Mouse (Mus musculus): ENCODE data around the gene Pdik1l. TPM values are rescaled to one million over a fixed set of nuclear protein-coding genes. Genes with fewer than 3 reads are reported as not detected.

The Pdik1l gene
- total and polyA plus RNA-seq, 3 experiments = 1.00 to 7.6 (median 5.3) TPM

DNA sequence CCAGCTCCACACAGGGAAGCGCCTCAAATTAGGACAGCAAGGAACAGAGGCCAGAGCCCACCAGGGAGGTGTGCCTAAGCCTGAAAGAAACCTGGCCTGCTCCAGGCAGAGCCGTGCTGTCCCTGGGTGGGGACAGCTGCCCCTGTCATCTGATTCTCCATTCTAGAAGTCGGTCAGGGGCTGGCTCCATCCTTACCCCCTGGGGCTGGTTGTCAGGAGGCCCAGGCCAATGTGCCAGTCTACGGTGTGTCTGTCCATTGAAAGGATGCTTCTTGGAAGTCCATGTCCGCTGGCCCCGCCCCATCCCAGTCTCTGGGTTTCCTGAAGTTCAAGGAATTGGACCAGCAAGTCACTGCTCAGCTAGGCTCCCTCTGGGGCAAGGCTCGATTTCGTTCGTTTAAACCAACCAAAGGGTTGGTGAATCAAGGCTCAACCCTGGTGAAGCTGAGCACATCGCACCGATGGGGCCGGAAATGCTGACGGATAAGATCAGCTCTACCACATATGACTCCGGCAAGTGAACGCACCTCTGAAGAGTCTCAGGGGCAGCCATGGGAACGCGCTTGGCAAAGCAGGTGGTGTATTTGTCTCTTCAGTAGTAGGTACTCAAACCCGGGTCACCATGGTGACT lies 5.5 kb upstream of the Pdik1l start:
- Histone ChIP-seq H3K4me3 (peak overlapping the region; percentile 18; the same call in 1 of the 2 replicates), H3K27me3 (ENCODE audit: control insufficient read depth, insufficient read depth, low read length) (no peaks in the 10 kb centered on the region), H3K4me1 (ENCODE audit: control insufficient read depth, insufficient read depth, low read length) (peaks cover 3% of the 10 kb centered on the region), H3K9ac (ENCODE audit: low read depth, low read length) (no peak overlapping the region; the same call in 1 of the 2 replicates), H3K79me2 (replicated peaks; ENCODE audit: control insufficient read depth, insufficient read depth, low read length) (no peaks in the 10 kb centered on the region), H3K27ac (peak overlapping the region; percentile 59), H3K36me3 (ENCODE audit: control insufficient read depth, insufficient read depth, low read length) (no peaks in the 10 kb centered on the region)
- 42% methylated on average over 18 of the region's 18 CpGs for WGBS
- DNase-seq = no peak
- TF ChIP-seq EP300 (IDR thresholded peaks at IDR 0.05; ENCODE audit: insufficient read depth, low read depth, low read length) (no peak), CTCF (IDR thresholded peaks at IDR 0.05) (no peak), POLR2A (IDR thresholded peaks at IDR 0.05; ENCODE audit: insufficient read depth, low read depth, low read length) (no peak)
- intact Hi-C loops (cut with DNase I) = loop anchor here (2.0 kb wide), 1 partner anchor 64 kb away; no protein-coding TSS in a partner anchor

DNA sequence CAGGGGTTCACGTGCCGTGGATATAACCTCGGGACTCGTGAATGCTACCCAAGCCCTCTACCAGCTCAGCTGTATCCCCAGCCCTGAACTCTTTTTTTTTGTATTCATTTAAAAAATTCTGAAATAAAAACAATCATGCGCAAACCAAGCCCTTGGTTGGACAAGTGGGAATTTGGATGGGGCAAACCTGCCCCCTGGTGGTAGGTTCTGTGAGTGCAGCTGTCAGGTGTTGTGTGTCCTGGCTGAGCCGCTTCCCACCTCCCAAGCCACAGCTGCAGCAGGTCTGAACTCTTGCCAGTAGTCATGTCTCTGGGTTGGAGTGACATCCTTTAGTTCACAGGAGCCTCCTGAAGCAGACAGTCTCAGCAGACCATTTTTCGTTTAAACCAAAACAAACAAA lies 4.4 kb upstream of the Pdik1l start:
- 18% methylated on average over 7 of the region's 7 CpGs for WGBS

DNA sequence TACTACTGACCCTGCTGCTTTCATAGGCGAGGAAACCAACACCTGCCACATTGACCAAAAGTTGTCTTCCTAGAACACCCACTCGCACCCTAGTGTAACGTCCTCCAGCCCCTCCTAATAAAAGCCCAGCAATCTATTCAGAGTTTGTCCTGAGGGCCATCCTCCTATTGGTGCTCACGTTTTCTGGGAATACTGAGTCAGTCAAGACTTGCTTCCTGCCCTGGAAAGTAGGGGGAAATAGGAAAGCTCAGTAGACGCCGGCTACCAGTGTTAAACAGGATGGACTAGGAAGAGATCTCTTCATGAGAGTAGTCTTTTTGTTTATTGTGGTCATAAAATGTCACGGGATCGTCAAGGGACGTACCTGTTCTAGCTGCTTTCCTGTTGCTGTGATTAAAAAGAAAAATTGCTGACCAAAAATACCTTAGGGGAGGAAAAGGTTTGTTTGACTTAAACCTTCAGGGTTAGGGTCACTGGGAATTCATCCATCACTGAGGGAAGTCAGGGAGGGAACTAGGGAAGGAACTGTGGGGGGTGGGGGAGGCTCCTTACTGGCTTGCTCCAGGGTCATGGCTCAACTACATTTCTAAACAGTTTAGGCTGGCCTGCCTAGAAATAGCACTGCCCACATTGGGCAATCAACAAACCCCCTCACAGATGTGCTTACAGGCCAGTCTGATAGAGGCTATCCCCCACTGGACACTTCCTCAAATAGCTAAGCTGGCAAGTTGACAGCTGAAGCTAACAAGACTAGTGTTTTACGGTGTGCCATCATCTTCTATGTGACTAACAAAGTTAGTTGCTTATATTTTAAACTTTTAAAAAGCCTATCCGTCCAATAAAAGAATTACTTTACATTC lies 932 bp upstream of the Pdik1l start:
- H3K36me3 ChIP-seq (ENCODE audit: control insufficient read depth, insufficient read depth, low read length) = no peaks in the 10 kb centered on the region

More for the DNA sequence above, 4.4 kb upstream of the Pdik1l start:
- no peaks in the 10 kb centered on the region for H3K79me2 ChIP-seq (replicated peaks; ENCODE audit: control insufficient read depth, insufficient read depth, low read length)
- H3K4me3 ChIP-seq = no peak overlapping the region
- H3K27ac ChIP-seq = no peak overlapping the region; the same call in 1 of the 2 replicates
- peak; percentile 93 for TF ChIP-seq CTCF (IDR thresholded peaks at IDR 0.05)
- TF ChIP-seq EP300 (IDR thresholded peaks at IDR 0.05; ENCODE audit: insufficient read depth, low read depth, low read length) = peak; percentile 92
- TF ChIP-seq POLR2A (IDR thresholded peaks at IDR 0.05; ENCODE audit: insufficient read depth, low read depth, low read length) = 0 out of 2 replicates have a peak, but pooled peaks have one; percentile 17
- intact Hi-C loops (cut with DNase I) = loop anchor here (1.0 to 2.0 kb wide), 2 partner anchors 43 to 65 kb away; no protein-coding TSS in a partner anchor
- DNase-seq = peak; percentile 67 to 83
- H3K4me1 ChIP-seq (ENCODE audit: control insufficient read depth, insufficient read depth, low read length) = peaks cover 3% of the 10 kb centered on the region
- H3K36me3 ChIP-seq (ENCODE audit: control insufficient read depth, insufficient read depth, low read length) = no peaks in the 10 kb centered on the region
- H3K9ac ChIP-seq (ENCODE audit: low read depth, low read length) = no peak overlapping the region
- no peaks in the 10 kb centered on the region for H3K27me3 ChIP-seq (ENCODE audit: control insufficient read depth, insufficient read depth, low read length)

DNA sequence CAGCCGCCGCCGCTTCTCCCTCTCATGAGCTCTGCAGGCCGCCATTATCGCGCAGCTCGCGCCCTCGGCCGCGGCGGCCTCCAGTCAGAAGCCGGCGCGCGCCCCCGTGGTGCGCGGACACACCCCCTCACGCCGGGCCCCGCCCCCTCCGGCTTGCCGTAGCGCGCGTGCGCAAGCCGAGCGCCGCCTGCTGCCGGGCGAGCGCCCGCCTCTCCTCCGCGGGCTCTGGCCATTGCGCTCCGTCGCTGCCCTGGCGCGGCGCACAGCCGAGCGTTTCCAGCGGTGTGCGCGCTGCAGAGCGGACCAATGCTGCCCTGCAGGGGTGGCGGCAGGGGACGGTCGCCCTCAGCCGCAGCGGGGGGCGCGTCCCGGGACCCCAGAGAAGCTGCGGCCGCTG lies 529 bp downstream of the Pdik1l start:
- Histone ChIP-seq H3K4me1 (ENCODE audit: control insufficient read depth, insufficient read depth, low read length) (peaks cover 4% of the 10 kb centered on the region), H3K27ac (peak overlapping the region; percentile 94), H3K27me3 (ENCODE audit: control insufficient read depth, insufficient read depth, low read length) (no peaks in the 10 kb centered on the region), H3K36me3 (ENCODE audit: control insufficient read depth, insufficient read depth, low read length) (no peaks in the 10 kb centered on the region), H3K4me3 (peak overlapping the region; percentile 94), H3K79me2 (replicated peaks; ENCODE audit: control insufficient read depth, insufficient read depth, low read length) (no peaks in the 10 kb centered on the region), H3K9ac (ENCODE audit: low read depth, low read length) (peak overlapping the region; percentile 94)
- TF ChIP-seq POLR2A (IDR thresholded peaks at IDR 0.05; ENCODE audit: insufficient read depth, low read depth, low read length) (peak; percentile 76), EP300 (IDR thresholded peaks at IDR 0.05; ENCODE audit: insufficient read depth, low read depth, low read length) (0 out of 2 replicates have a peak, but pooled peaks have one; percentile 51), CTCF (IDR thresholded peaks at IDR 0.05) (peak; percentile 64)
- intact Hi-C loops (cut with DNase I) = loop anchor here (1.0 to 10.0 kb wide), 4 partner anchors 18 to 638 kb away; partner anchors contain the start of genes Cep85 and Rsrp1
- peak; percentile 97 to 100 for DNase-seq
- under 1% methylated on average over 59 of the region's 59 CpGs for WGBS

More for the DNA sequence above, 932 bp upstream of the Pdik1l start:
- Histone ChIP-seq H3K4me3 (no peak overlapping the region; the same call in 1 of the 2 replicates), H3K27me3 (ENCODE audit: control insufficient read depth, insufficient read depth, low read length) (no peaks in the 10 kb centered on the region), H3K9ac (ENCODE audit: low read depth, low read length) (peak overlapping the region; percentile 35), H3K27ac (peak overlapping the region; percentile 94), H3K4me1 (ENCODE audit: control insufficient read depth, insufficient read depth, low read length) (peaks cover 4% of the 10 kb centered on the region), H3K79me2 (replicated peaks; ENCODE audit: control insufficient read depth, insufficient read depth, low read length) (no peaks in the 10 kb centered on the region)
- TF ChIP-seq CTCF (IDR thresholded peaks at IDR 0.05) (no peak), EP300 (IDR thresholded peaks at IDR 0.05; ENCODE audit: insufficient read depth, low read depth, low read length) (no peak), POLR2A (IDR thresholded peaks at IDR 0.05; ENCODE audit: insufficient read depth, low read depth, low read length) (no peak)
- 34% methylated on average over 11 of the region's 11 CpGs for WGBS
- no peak for DNase-seq
- intact Hi-C loops (cut with DNase I) = loop anchor here (10.0 kb wide), 1 partner anchor 636 kb away; the partner anchor contains the start of gene Rsrp1

DNA sequence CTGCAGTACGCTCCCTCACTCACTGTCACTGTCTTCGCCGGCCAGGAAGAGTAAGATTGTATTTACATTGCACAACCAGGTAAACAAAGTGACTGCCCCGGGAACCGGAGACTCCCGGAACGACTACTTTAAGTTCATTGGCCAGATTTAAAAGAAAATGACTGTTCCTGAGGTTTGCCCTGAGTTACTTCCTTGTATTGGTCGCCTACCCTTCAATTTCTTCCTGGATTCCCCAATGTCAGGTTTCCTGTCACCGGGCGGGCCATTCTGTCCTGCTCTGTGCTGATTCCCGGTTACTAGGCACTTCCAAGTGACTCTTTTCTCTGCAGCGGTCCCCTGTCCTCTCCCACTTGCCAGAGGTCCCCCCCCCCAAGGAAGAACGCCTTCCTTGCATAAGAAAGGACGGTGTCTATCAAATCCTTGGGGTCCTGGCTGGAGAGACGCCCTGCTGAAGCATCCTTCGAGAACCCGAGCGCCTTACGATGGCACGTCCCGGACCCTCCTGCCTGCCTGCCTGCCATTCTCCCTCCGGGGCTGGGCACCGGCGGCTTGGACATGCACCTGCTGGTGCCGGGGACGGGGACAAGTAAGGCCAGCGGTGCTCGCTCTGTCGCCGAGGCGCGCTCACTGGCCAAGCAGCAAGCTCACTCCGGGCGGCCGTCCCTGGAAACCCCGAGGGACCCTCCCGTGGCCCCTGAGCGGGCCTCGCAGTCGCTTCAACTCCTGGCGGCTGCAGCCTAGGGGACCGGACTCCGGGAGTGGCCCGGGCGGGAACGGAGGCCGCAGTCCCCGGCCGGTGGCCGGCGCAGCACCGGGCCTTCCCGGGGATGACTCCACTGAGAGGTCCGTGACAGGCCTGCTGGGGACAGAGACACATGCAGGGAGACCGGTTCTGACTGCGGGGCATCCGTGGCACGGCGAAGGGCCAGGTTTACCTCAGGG lies 1.2 kb downstream of the Pdik1l start:
- H3K27me3 ChIP-seq (ENCODE audit: control insufficient read depth, insufficient read depth, low read length) = no peaks in the 10 kb centered on the region
- H3K79me2 ChIP-seq (replicated peaks; ENCODE audit: control insufficient read depth, insufficient read depth, low read length) = no peaks in the 10 kb centered on the region
- peak overlapping the region; percentile 94 for H3K4me3 ChIP-seq
- no peaks in the 10 kb centered on the region for H3K36me3 ChIP-seq (ENCODE audit: control insufficient read depth, insufficient read depth, low read length)
- H3K27ac ChIP-seq = peak overlapping the region; percentile 85
- intact Hi-C loops (cut with DNase I) = loop anchor here (1.0 to 10.0 kb wide), 4 partner anchors 18 to 638 kb away; partner anchors contain the start of genes Cep85 and Rsrp1
- TF ChIP-seq EP300 (IDR thresholded peaks at IDR 0.05; ENCODE audit: insufficient read depth, low read depth, low read length) (no peak), POLR2A (IDR thresholded peaks at IDR 0.05; ENCODE audit: insufficient read depth, low read depth, low read length) (no peak), CTCF (IDR thresholded peaks at IDR 0.05) (no peak)
- peak overlapping the region; percentile 94 for H3K9ac ChIP-seq (ENCODE audit: low read depth, low read length)
- no peak for DNase-seq
- WGBS = 2% methylated on average over 59 of the region's 59 CpGs
- peaks cover 3% of the 10 kb centered on the region for H3K4me1 ChIP-seq (ENCODE audit: control insufficient read depth, insufficient read depth, low read length)

Data from heart, adult 2 months (tissue).